Mouse (Mus musculus): Measurements from ENCODE around the gene Gdpd5. TPM values are rescaled to one million over a fixed set of nuclear protein-coding genes. Genes with fewer than 3 reads are reported as not detected.
"Not testable (repeated sequence)": the region's sequence is repeated elsewhere in the genome, so short reads cannot be mapped to it uniquely, and the experiment has no call there.

Gene Gdpd5
- total and polyA plus RNA-seq, 3 experiments: 0.16 to 0.49 TPM; not detected in 1

DNA sequence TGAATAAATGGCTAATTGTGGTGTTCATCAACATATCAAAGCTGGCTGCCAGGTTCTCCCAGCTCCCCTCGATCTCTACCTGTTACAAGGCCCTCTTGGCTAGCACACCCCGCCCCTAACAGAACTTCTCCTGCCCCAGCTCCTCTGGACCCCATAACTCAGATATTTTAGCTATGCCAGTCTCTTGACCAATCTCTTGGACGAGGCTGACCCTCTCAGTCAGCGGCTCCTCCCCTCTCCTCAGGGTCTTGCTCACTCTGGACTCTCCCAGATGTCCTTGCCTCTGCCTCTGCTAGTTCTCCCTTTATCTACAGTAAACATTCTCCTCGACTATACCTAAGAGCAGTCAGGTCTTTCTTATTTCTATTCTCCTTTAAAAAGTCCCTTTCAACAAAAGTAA, 119.4 kb downstream of the Gdpd5 start:
- no peak for DNase-seq (ENCODE audit: low spot score)
- no peak for ATAC-seq (ENCODE audit: extremely low read depth, insufficient number of reproducible peaks, low FRiP score, poor library complexity, severe bottlenecking)
- Histone ChIP-seq H3K9me3 (replicated peaks) (no peaks in the 10 kb centered on the region), H3K27me3 (ENCODE audit: insufficient read depth, low read length) (peaks cover 17% of the 10 kb centered on the region), H3K4me3 (ENCODE audit: low read depth, low read length) (no peak overlapping the region), H3K36me3 (replicated peaks) (no peaks in the 10 kb centered on the region), H3K4me1 (ENCODE audit: insufficient read depth, low read depth, low read length) (no peaks in the 10 kb centered on the region)
- TF ChIP-seq GATA1 (IDR thresholded peaks at IDR 0.05; ENCODE audit: borderline replicate concordance, low read length) (no peak), GATA2 (IDR thresholded peaks at IDR 0.05; ENCODE audit: borderline replicate concordance, low read depth, low read length) (no peak), POLR2AphosphoS5 (IDR thresholded peaks at IDR 0.05; ENCODE audit: insufficient replicate concordance, low read depth, low read length) (no peak), TAL1 (conservative IDR thresholded peaks at IDR 0.05; ENCODE audit: low read depth, low read length) (no peak), CTCF (IDR thresholded peaks at IDR 0.05; ENCODE audit: low read depth, low read length) (no peak)

DNA sequence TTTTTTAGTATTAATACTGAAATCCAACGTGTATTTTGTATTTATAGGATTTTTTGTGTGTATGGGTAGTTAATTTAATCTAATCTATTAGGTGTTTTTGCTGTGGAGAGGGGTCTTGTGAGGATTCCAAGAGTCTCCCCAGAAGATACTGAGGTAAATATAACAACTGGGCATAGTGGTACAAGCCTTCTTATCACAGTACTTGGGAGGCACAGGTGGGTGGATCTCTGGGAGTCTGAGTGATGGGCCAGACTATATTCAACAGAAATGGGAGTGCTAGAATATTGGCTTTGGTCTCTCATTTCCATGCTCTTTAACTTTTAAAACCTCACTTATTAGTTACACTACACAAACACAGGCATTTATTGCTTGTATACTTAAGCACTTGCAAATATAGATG, 119.9 kb downstream of the Gdpd5 start:
- no peak overlapping the region for H3K4me3 ChIP-seq (ENCODE audit: low read depth, low read length)
- no peaks in the 10 kb centered on the region for H3K9me3 ChIP-seq (replicated peaks)
- ATAC-seq (ENCODE audit: extremely low read depth, insufficient number of reproducible peaks, low FRiP score, poor library complexity, severe bottlenecking) (no peak), DNase-seq (ENCODE audit: low spot score) (no peak)
- no peaks in the 10 kb centered on the region for H3K36me3 ChIP-seq (replicated peaks)
- H3K27me3 ChIP-seq (ENCODE audit: insufficient read depth, low read length): peaks cover 17% of the 10 kb centered on the region
- no peak for TF ChIP-seq GATA2 (IDR thresholded peaks at IDR 0.05; ENCODE audit: borderline replicate concordance, low read depth, low read length)
- TF ChIP-seq POLR2AphosphoS5 (IDR thresholded peaks at IDR 0.05; ENCODE audit: insufficient replicate concordance, low read depth, low read length): no peak
- no peak for TF ChIP-seq GATA1 (IDR thresholded peaks at IDR 0.05; ENCODE audit: borderline replicate concordance, low read length)
- no peak for TF ChIP-seq TAL1 (conservative IDR thresholded peaks at IDR 0.05; ENCODE audit: low read depth, low read length)
- no peak for TF ChIP-seq CTCF (IDR thresholded peaks at IDR 0.05; ENCODE audit: low read depth, low read length)
- H3K4me1 ChIP-seq (ENCODE audit: insufficient read depth, low read depth, low read length): no peaks in the 10 kb centered on the region

DNA sequence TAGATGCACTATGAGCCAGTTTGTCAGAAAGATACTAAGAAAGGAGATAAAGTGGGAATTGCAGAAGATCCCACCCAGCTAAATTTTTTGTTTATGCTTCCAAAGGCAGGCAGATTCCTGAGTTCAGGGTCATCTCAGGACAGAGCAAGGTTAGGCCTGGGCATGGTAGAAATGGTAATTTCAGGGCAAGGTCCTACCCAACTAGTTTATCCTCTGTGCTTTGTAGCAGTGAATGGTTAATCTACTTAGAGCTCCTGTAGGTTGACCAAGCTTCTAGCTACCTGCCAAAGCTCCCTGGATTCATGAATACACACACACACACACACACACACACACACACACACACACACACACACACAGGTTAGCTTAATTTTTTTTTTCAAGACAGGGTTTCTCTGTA, 123.3 kb downstream of the Gdpd5 start:
- Histone ChIP-seq H3K9me3 (replicated peaks) (no peaks in the 10 kb centered on the region), H3K4me3 (ENCODE audit: low read depth, low read length) (no peak overlapping the region), H3K27me3 (ENCODE audit: insufficient read depth, low read length) (no peaks in the 10 kb centered on the region), H3K4me1 (ENCODE audit: insufficient read depth, low read depth, low read length) (peaks cover 7% of the 10 kb centered on the region; the same call in 1 of the 2 replicates), H3K36me3 (replicated peaks) (no peaks in the 10 kb centered on the region)
- DNase-seq (ENCODE audit: low spot score) (no peak), ATAC-seq (ENCODE audit: extremely low read depth, insufficient number of reproducible peaks, low FRiP score, poor library complexity, severe bottlenecking) (no peak)
- TF ChIP-seq GATA1 (IDR thresholded peaks at IDR 0.05; ENCODE audit: borderline replicate concordance, low read length): no peak
- no peak for TF ChIP-seq CTCF (IDR thresholded peaks at IDR 0.05; ENCODE audit: low read depth, low read length)
- no peak for TF ChIP-seq TAL1 (conservative IDR thresholded peaks at IDR 0.05; ENCODE audit: low read depth, low read length)
- TF ChIP-seq POLR2AphosphoS5 (IDR thresholded peaks at IDR 0.05; ENCODE audit: insufficient replicate concordance, low read depth, low read length): no peak
- TF ChIP-seq GATA2 (IDR thresholded peaks at IDR 0.05; ENCODE audit: borderline replicate concordance, low read depth, low read length): no peak

DNA sequence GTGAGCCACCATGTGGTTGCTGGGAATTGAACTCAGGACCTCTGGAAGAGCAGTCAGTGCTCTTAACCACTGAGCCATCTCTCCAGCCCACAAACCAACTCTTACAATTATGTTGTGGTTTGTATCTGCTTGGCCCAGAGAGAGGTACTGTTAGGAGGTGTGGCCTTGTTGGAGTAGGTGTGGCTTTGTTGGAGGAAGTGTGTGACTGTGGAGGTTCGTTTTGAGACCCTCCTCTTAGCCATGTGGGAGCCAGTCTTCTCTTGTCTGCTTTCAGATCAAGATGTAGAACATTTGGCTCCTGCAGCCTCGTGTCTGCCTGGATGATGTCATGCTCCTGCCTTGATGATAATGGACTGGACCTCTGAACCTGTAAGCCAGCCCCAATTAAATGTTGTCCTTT, 127.0 kb downstream of the Gdpd5 start:
- H3K4me3 ChIP-seq (ENCODE audit: low read depth, low read length); H3K27me3 ChIP-seq (ENCODE audit: insufficient read depth, low read length); ATAC-seq (ENCODE audit: extremely low read depth, insufficient number of reproducible peaks, low FRiP score, poor library complexity, severe bottlenecking); DNase-seq (ENCODE audit: low spot score); H3K36me3 ChIP-seq (replicated peaks); H3K9me3 ChIP-seq (replicated peaks): not testable (repeated sequence)
- peaks cover 11% of the 10 kb centered on the region for H3K4me1 ChIP-seq (ENCODE audit: insufficient read depth, low read depth, low read length)

GRCm38 (mm10) chr7:99510087-99510501, 128.9 kb downstream of the Gdpd5 start:
- Histone ChIP-seq H3K36me3 (replicated peaks) (no peaks in the 10 kb centered on the region), H3K9me3 (replicated peaks) (no peaks in the 10 kb centered on the region), H3K4me3 (ENCODE audit: low read depth, low read length) (no peak overlapping the region), H3K4me1 (ENCODE audit: insufficient read depth, low read depth, low read length) (peaks cover 11% of the 10 kb centered on the region), H3K27me3 (ENCODE audit: insufficient read depth, low read length) (peaks cover 4% of the 10 kb centered on the region; the same call in 1 of the 2 replicates)
- no peak for ATAC-seq (ENCODE audit: extremely low read depth, insufficient number of reproducible peaks, low FRiP score, poor library complexity, severe bottlenecking)
- TF ChIP-seq GATA2 (IDR thresholded peaks at IDR 0.05; ENCODE audit: borderline replicate concordance, low read depth, low read length) (no peak), CTCF (IDR thresholded peaks at IDR 0.05; ENCODE audit: low read depth, low read length) (no peak), TAL1 (conservative IDR thresholded peaks at IDR 0.05; ENCODE audit: low read depth, low read length) (no peak), POLR2AphosphoS5 (IDR thresholded peaks at IDR 0.05; ENCODE audit: insufficient replicate concordance, low read depth, low read length) (no peak), GATA1 (IDR thresholded peaks at IDR 0.05; ENCODE audit: borderline replicate concordance, low read length) (no peak)
- DNase-seq (ENCODE audit: low spot score): no peak

Other genes with a start within 250 kb of the Gdpd5 start
- gene Uvrag, start 240.3 kb upstream of the Gdpd5 start, total RNA-seq (2014; fragmentation: Nextera tagmentation): 23.3 and 25.0 TPM in 2 replicates
- gene Uvrag, start 240.3 kb upstream of the Gdpd5 start, total RNA-seq (2017): 27.5 and 29.9 TPM in 2 replicates
- gene Uvrag, start 240.3 kb upstream of the Gdpd5 start, polyA plus RNA-seq (2012): 13.1 and 20.3 TPM in 2 replicates
- gene Dgat2, start 198.7 kb upstream of the Gdpd5 start, total RNA-seq (2014; fragmentation: Nextera tagmentation): not detected in 2 replicates
- gene Dgat2, start 198.7 kb upstream of the Gdpd5 start, total RNA-seq (2017): 0.27 and 0.52 TPM in 2 replicates
- gene Dgat2, start 198.7 kb upstream of the Gdpd5 start, polyA plus RNA-seq (2012): 0.06 and 0.08 TPM in 2 replicates
- not detected in 2 replicates for gene Mogat2, start 142.8 kb upstream of the Gdpd5 start, total RNA-seq (2014; fragmentation: Nextera tagmentation)
- 0.12 TPM in 1 of 2 replicates, not detected in the other for gene Mogat2, start 142.8 kb upstream of the Gdpd5 start, total RNA-seq (2017)
- gene Mogat2, start 142.8 kb upstream of the Gdpd5 start, polyA plus RNA-seq (2012): 0.02 and 0.07 TPM in 2 replicates
- not detected in 2 replicates for gene Map6, start 114.0 kb upstream of the Gdpd5 start, total RNA-seq (2014; fragmentation: Nextera tagmentation)
- gene Map6, start 114.0 kb upstream of the Gdpd5 start, total RNA-seq (2017): 0.11 and 0.17 TPM in 2 replicates
- not detected in 2 replicates for gene Map6, start 114.0 kb upstream of the Gdpd5 start, polyA plus RNA-seq (2012)
- not detected in 2 replicates for gene Serpinh1, start 28.2 kb upstream of the Gdpd5 start, total RNA-seq (2014; fragmentation: Nextera tagmentation)
- gene Serpinh1, start 28.2 kb upstream of the Gdpd5 start, total RNA-seq (2017): 1.3 TPM in 1 of 2 replicates, not detected in the other
- not detected in 2 replicates for gene Serpinh1, start 28.2 kb upstream of the Gdpd5 start, polyA plus RNA-seq (2012)
- gene Klhl35, start 84.6 kb downstream of the Gdpd5 start, total RNA-seq (2014; fragmentation: Nextera tagmentation): not detected in 2 replicates
- not detected in 2 replicates for gene Klhl35, start 84.6 kb downstream of the Gdpd5 start, total RNA-seq (2017)
- gene Klhl35, start 84.6 kb downstream of the Gdpd5 start, polyA plus RNA-seq (2012): not detected in 2 replicates
- gene Rps3, start 102.3 kb downstream of the Gdpd5 start, total RNA-seq (2014; fragmentation: Nextera tagmentation): 437 and 482 TPM in 2 replicates
- gene Rps3, start 102.3 kb downstream of the Gdpd5 start, total RNA-seq (2017): 2,538 and 2,989 TPM in 2 replicates
- 399 and 541 TPM in 2 replicates for gene Rps3, start 102.3 kb downstream of the Gdpd5 start, polyA plus RNA-seq (2012)
- gene Arrb1, start 154.1 kb downstream of the Gdpd5 start, total RNA-seq (2014; fragmentation: Nextera tagmentation): 73.5 and 108 TPM in 2 replicates
- gene Arrb1, start 154.1 kb downstream of the Gdpd5 start, total RNA-seq (2017): 73.8 and 84.8 TPM in 2 replicates
- 33.4 and 60.6 TPM in 2 replicates for gene Arrb1, start 154.1 kb downstream of the Gdpd5 start, polyA plus RNA-seq (2012)
- not detected in 2 replicates for gene Tpbgl, start 245.7 kb downstream of the Gdpd5 start, total RNA-seq (2014; fragmentation: Nextera tagmentation)
- 0.05 and 0.17 TPM in 2 replicates for gene Tpbgl, start 245.7 kb downstream of the Gdpd5 start, total RNA-seq (2017)
- not detected in 2 replicates for gene Tpbgl, start 245.7 kb downstream of the Gdpd5 start, polyA plus RNA-seq (2012)